Mouse (Mus musculus): ENCODE measurements around the gene Hsd17b3. TPM values are rescaled to one million over a fixed set of nuclear protein-coding genes. Genes with fewer than 3 reads are reported as not detected.
"Not testable (repeated sequence)": the region's sequence is repeated elsewhere in the genome, so short reads cannot be mapped to it uniquely, and the experiment has no call there.

Gene Hsd17b3
- polyA plus RNA-seq, 1 experiment from 2014 or later, result not detected

DNA sequence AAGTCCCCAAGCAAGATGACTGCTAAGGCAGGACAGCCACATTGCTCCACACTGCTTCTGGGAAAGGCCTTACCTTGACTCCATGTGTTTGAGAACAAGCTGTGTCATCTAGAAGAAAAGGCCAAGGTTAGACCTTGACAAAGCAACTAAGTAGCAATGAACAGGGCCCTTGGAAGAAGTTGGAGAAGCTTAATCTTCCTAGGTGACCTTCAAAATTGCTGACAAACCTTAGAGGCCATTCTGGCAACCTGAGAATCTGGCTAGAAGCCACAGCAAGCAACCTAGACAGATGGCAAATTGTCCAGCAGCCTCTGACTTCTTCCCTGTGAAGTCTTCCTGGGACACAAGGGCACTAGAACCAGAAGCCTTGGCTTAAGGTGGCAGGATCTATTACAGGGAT, 24.8 kb downstream of the Hsd17b3 start:
- no peak overlapping the region for H3K4me3 ChIP-seq (ENCODE audit: low read length)

GRCm38 (mm10) chr13:64060935-64061506, 28.0 kb downstream of the Hsd17b3 start:
- H3K27ac ChIP-seq (ENCODE audit: low read depth, low read length), result no peak overlapping the region
- no peaks in the 10 kb centered on the region for H3K36me3 ChIP-seq (ENCODE audit: control insufficient read depth, insufficient read depth, low read length)
- no peak overlapping the region for H3K4me2 ChIP-seq (ENCODE audit: low read length)
- H3K27me3 ChIP-seq (replicated peaks; ENCODE audit: control insufficient read depth, insufficient read depth, low read length), result no peaks in the 10 kb centered on the region
- no peaks in the 10 kb centered on the region for H3K9me3 ChIP-seq (ENCODE audit: control insufficient read depth, low read length)
- no peak overlapping the region for H3K9ac ChIP-seq (ENCODE audit: low read depth, low read length)
- WGBS, result 73% methylated on average over 5 of the region's 5 CpGs
- ATAC-seq, result no peak
- no peak overlapping the region for H3K4me3 ChIP-seq (ENCODE audit: low read length)
- H3K4me1 ChIP-seq (ENCODE audit: control insufficient read depth, insufficient read depth, low read depth, low read length), result no peaks in the 10 kb centered on the region

More for the DNA sequence above, 24.8 kb downstream of the Hsd17b3 start:
- H3K27ac ChIP-seq (ENCODE audit: low read depth, low read length), result no peak overlapping the region
- no peaks in the 10 kb centered on the region for H3K4me1 ChIP-seq (ENCODE audit: control insufficient read depth, insufficient read depth, low read depth, low read length)
- no peaks in the 10 kb centered on the region for H3K27me3 ChIP-seq (replicated peaks; ENCODE audit: control insufficient read depth, insufficient read depth, low read length)
- H3K9ac ChIP-seq (ENCODE audit: low read depth, low read length), result no peak overlapping the region
- no peak overlapping the region for H3K4me2 ChIP-seq (ENCODE audit: low read length)
- no peaks in the 10 kb centered on the region for H3K36me3 ChIP-seq (ENCODE audit: control insufficient read depth, insufficient read depth, low read length)
- H3K9me3 ChIP-seq (ENCODE audit: control insufficient read depth, low read length), result no peaks in the 10 kb centered on the region
- ATAC-seq, result no peak

GRCm38 (mm10) chr13:64053959-64054358, 35.1 kb downstream of the Hsd17b3 start:
- Histone ChIP-seq H3K9me3 (ENCODE audit: control insufficient read depth, low read length) (no peaks in the 10 kb centered on the region), H3K27me3 (replicated peaks; ENCODE audit: control insufficient read depth, insufficient read depth, low read length) (no peaks in the 10 kb centered on the region), H3K9ac (ENCODE audit: low read depth, low read length) (no peak overlapping the region), H3K36me3 (ENCODE audit: control insufficient read depth, insufficient read depth, low read length) (no peaks in the 10 kb centered on the region), H3K27ac (ENCODE audit: low read depth, low read length) (no peak overlapping the region), H3K4me2 (ENCODE audit: low read length) (no peak overlapping the region), H3K4me1 (ENCODE audit: control insufficient read depth, insufficient read depth, low read depth, low read length) (no peaks in the 10 kb centered on the region), H3K4me3 (ENCODE audit: low read length) (no peak overlapping the region)
- WGBS, result 41% methylated on average over 1 of the region's 1 CpGs
- ATAC-seq, result no peak

DNA sequence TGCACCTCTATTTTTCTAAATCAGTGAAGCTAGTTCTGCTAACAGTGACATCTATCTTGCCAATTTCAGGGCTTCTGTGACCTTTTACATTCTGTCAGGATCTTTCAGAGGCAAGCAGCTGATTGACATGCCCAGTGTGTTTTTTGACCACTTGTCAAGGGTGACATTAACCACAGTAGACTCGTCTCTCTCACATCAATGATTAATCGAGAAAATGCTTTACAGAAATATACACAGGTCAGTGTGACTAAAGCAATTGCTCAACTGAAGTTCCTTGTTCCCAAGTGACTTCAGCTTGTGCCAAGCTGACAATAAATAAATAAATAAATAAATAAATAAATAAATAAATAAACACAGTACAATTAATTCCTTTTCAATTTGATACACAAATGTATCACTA, 36.7 kb downstream of the Hsd17b3 start:
- H3K4me3 ChIP-seq (ENCODE audit: low read length); ATAC-seq; H3K36me3 ChIP-seq (ENCODE audit: control insufficient read depth, insufficient read depth, low read length); H3K9ac ChIP-seq (ENCODE audit: low read depth, low read length); H3K4me2 ChIP-seq (ENCODE audit: low read length); H3K27me3 ChIP-seq (replicated peaks; ENCODE audit: control insufficient read depth, insufficient read depth, low read length); H3K9me3 ChIP-seq (ENCODE audit: control insufficient read depth, low read length); H3K4me1 ChIP-seq (ENCODE audit: control insufficient read depth, insufficient read depth, low read depth, low read length); H3K27ac ChIP-seq (ENCODE audit: low read depth, low read length): not testable (repeated sequence)
- 84% methylated on average over 2 of the region's 2 CpGs for WGBS

GRCm38 (mm10) chr13:64050895-64051294, 38.1 kb downstream of the Hsd17b3 start:
- no peaks in the 10 kb centered on the region for H3K27me3 ChIP-seq (replicated peaks; ENCODE audit: control insufficient read depth, insufficient read depth, low read length)
- H3K9ac ChIP-seq (ENCODE audit: low read depth, low read length), result no peak overlapping the region
- no peak for ATAC-seq
- H3K27ac ChIP-seq (ENCODE audit: low read depth, low read length), result no peak overlapping the region
- no peaks in the 10 kb centered on the region for H3K4me1 ChIP-seq (ENCODE audit: control insufficient read depth, insufficient read depth, low read depth, low read length)
- no peak overlapping the region for H3K4me2 ChIP-seq (ENCODE audit: low read length)
- 75% methylated on average over 4 of the region's 4 CpGs for WGBS
- H3K4me3 ChIP-seq (ENCODE audit: low read length), result no peak overlapping the region
- H3K9me3 ChIP-seq (ENCODE audit: control insufficient read depth, low read length), result no peaks in the 10 kb centered on the region
- H3K36me3 ChIP-seq (ENCODE audit: control insufficient read depth, insufficient read depth, low read length), result no peaks in the 10 kb centered on the region

GRCm38 (mm10) chr13:64049535-64049934, 39.5 kb downstream of the Hsd17b3 start:
- no peak overlapping the region for H3K4me2 ChIP-seq (ENCODE audit: low read length)
- H3K9me3 ChIP-seq (ENCODE audit: control insufficient read depth, low read length), result no peaks in the 10 kb centered on the region
- no peaks in the 10 kb centered on the region for H3K4me1 ChIP-seq (ENCODE audit: control insufficient read depth, insufficient read depth, low read depth, low read length)
- no peaks in the 10 kb centered on the region for H3K27me3 ChIP-seq (replicated peaks; ENCODE audit: control insufficient read depth, insufficient read depth, low read length)
- H3K36me3 ChIP-seq (ENCODE audit: control insufficient read depth, insufficient read depth, low read length), result no peaks in the 10 kb centered on the region
- H3K9ac ChIP-seq (ENCODE audit: low read depth, low read length), result no peak overlapping the region
- ATAC-seq, result no peak
- H3K27ac ChIP-seq (ENCODE audit: low read depth, low read length), result no peak overlapping the region
- H3K4me3 ChIP-seq (ENCODE audit: low read length), result no peak overlapping the region

- Histone ChIP-seq H3K27me3 (replicated peaks; ENCODE audit: control insufficient read depth, insufficient read depth, low read length) (no peaks in the 10 kb centered on the region), H3K4me3 (ENCODE audit: low read length) (no peak overlapping the region), H3K4me1 (ENCODE audit: control insufficient read depth, insufficient read depth, low read depth, low read length) (no peaks in the 10 kb centered on the region), H3K27ac (ENCODE audit: low read depth, low read length) (no peak overlapping the region), H3K9me3 (ENCODE audit: control insufficient read depth, low read length) (no peaks in the 10 kb centered on the region), H3K9ac (ENCODE audit: low read depth, low read length) (no peak overlapping the region), H3K4me2 (ENCODE audit: low read length) (no peak overlapping the region), H3K36me3 (ENCODE audit: control insufficient read depth, insufficient read depth, low read length) (no peaks in the 10 kb centered on the region)
- WGBS, result 98% methylated on average over 2 of the region's 2 CpGs
- ATAC-seq, result no peak
Observed at GRCm38 (mm10) chr13:64048467-64048866, 40.6 kb downstream of the Hsd17b3 start.

- Histone ChIP-seq H3K36me3 (ENCODE audit: control insufficient read depth, insufficient read depth, low read length) (no peaks in the 10 kb centered on the region), H3K4me3 (ENCODE audit: low read length) (no peak overlapping the region), H3K27me3 (replicated peaks; ENCODE audit: control insufficient read depth, insufficient read depth, low read length) (no peaks in the 10 kb centered on the region), H3K9ac (ENCODE audit: low read depth, low read length) (no peak overlapping the region), H3K4me1 (ENCODE audit: control insufficient read depth, insufficient read depth, low read depth, low read length) (no peaks in the 10 kb centered on the region), H3K4me2 (ENCODE audit: low read length) (no peak overlapping the region), H3K9me3 (ENCODE audit: control insufficient read depth, low read length) (no peaks in the 10 kb centered on the region), H3K27ac (ENCODE audit: low read depth, low read length) (no peak overlapping the region)
- ATAC-seq, result no peak
- WGBS, result 82% methylated on average over 10 of the region's 10 CpGs
Observed at GRCm38 (mm10) chr13:64039976-64040375, 49.1 kb downstream of the Hsd17b3 start.

DNA sequence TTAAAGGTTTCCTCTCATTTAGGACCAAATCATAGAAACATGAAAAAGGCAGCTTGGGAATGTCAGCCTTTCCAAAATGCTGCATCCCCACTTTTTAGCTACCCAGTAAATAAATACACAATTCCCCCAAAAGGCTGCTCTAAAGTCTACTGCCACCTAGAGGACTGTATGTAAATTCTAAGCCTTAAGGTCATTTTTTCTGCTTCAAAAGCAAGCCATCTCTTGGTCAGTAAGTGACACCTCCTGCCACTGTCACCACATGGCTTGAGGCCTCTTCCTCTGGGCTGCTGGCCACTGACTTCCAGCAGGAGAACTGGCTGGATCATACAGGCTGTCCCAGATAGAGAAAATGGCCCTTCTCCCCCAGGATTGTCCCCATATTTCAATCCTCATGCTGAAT, 50.9 kb downstream of the Hsd17b3 start:
- Histone ChIP-seq H3K4me1 (ENCODE audit: control insufficient read depth, insufficient read depth, low read depth, low read length) (no peaks in the 10 kb centered on the region), H3K27me3 (replicated peaks; ENCODE audit: control insufficient read depth, insufficient read depth, low read length) (no peaks in the 10 kb centered on the region), H3K9ac (ENCODE audit: low read depth, low read length) (no peak overlapping the region), H3K27ac (ENCODE audit: low read depth, low read length) (no peak overlapping the region), H3K9me3 (ENCODE audit: control insufficient read depth, low read length) (no peaks in the 10 kb centered on the region), H3K4me2 (ENCODE audit: low read length) (no peak overlapping the region), H3K4me3 (ENCODE audit: low read length) (no peak overlapping the region), H3K36me3 (ENCODE audit: control insufficient read depth, insufficient read depth, low read length) (no peaks in the 10 kb centered on the region)
- ATAC-seq, result no peak
